Mouse (Mus musculus) kidney, adult 2 months (tissue): Measurements from ENCODE around the gene Igsf23.

ENCODE experiments used
- CTCF ChIP-seq: fragments of 200-500 bp; conservative IDR thresholded peaks from 2 replicates; pipeline ENCODE4 v1.5.1; 2011; ENCODE audit warnings: low read depth, mild to moderate bottlenecking, control low read depth, low read length, moderate library complexity, mixed read lengths; ENCODE audit not compliant: insufficient read depth, insufficient read length
- POLR2A ChIP-seq: fragments of 200-500 bp; IDR thresholded peaks from one replicate; pipeline ENCODE4 v1.6.1; 2011; ENCODE audit warnings: low read depth, low read length, control low read depth

DNA sequence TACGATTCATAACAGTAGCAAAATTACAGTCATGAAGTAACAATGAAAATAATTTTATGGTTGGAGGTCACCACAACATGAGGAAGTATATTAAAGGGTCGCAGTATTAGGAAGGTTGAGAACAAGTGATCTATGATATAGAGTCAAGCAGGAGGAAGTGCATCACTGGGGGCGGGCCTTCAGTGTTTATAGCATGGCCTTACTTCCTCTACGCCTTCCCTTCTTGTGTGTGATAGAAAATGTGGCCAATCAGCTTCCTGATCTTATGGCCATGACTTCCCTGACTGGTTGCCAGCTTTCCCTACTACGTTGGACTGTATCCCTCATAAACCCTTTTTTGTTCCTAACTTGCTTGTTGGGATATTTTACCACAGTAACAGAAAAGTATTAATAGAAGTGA lies 5.4 kb downstream of the Igsf23 start:
- TF ChIP-seq CTCF (no peak), POLR2A (no peak)
